Comparison of ENCODE assay signal across 17 mouse cellular contexts in the genomic region with DNA sequence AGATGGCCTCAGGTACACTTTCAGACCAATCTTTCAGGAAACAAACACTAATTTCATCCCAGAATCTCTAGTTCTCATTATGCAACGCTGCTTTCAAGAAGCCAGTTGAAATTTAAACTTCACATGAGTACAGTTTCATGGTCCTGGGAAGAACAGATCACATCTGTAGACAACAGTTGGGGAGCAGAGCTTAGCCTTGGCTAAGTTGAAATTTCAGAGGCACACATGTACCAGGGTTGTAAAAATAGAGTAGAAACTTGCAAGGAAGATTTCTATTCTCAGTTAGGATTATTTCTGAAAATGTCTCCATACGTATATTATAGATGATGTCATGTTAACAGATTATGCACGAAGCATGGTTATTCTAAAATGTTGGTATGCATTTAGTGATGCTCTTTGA.
"Had no signal": no experiment of that assay in that cellular context is flagged by ENCODE, and none has a peak within 500 bp of the region (broad histone marks: within the 10 kb centered on the region; RNA-seq: fewer than 3 reads in every experiment).

No protein-coding gene starts in this region.

- DNase-seq: retina, postnatal 1 day; right cerebral cortex, adult 18-20 months; right cerebral cortex, postnatal 14 days; right cerebral cortex, postnatal 25 days; right cerebral cortex, postnatal 4 days; spleen, adult 18-20 months; thymus, adult 18-20 months; thymus, adult 2 months; thymus, postnatal 14 days; thymus, postnatal 25 days; thymus, postnatal 36 days; thymus, postnatal 4 days had no signal

- H3K27ac ChIP-seq: neural tube, embryonic 12.5 days; neural tube, embryonic 13.5 days; neural tube, embryonic 15.5 days; stomach, embryonic 15.5 days; stomach, postnatal 0 days had no signal

- H3K4me3 ChIP-seq: neural tube, embryonic 12.5 days; neural tube, embryonic 13.5 days; neural tube, embryonic 15.5 days; stomach, embryonic 15.5 days had no signal
